ENCODE assay signal across 8 mouse cellular contexts in the genomic region with DNA sequence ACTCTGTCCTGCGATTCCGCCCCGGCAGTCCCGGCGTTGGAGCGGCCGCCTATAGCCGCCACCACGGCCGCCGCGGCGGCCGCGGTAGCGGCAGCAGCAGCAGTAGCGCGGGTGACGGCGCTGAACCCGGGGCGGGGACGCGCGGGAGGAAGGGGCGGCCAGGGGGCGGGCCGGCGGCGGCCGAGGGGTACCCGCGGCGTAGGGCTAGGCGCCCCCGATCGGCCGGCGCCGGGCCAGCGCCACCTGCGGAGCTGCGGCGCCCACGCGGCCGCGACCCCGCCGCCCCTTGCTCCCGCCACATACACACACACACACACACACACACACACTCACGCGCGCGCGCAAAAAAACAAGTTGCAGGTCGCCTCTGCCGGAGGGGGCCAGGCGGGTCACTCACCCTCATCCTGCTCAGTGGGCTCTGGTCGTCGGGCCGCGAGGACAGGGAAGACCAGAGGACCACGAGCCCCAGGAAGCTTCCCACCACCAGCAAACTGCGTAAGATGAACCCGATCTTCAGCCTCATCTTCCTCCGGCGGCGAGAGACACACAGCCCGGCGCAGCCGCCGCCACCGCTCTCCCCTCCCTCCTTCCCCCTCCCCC. TPM values are rescaled to one million over a fixed set of nuclear protein-coding genes. Genes with fewer than 3 reads are reported as not detected.
DNase-seq lines count a peak whose midpoint lies in the region; ATAC-seq and TF ChIP-seq lines count a peak whose summit lies in the region.

A gene (minus strand): TSS at position 577 of the 600 bp plus-strand sequence.

- TF ChIP-seq EP300 in MEL (IDR thresholded peaks at IDR 0.05; ENCODE audit: low read depth in 1 of 2, low read length in 2 of 2), result no peak

- peak within 1 kb of the TSS; percentile 91 to 99 for H3K4me3 ChIP-seq in MEL (ENCODE audit: control insufficient read depth in 1 of 2, insufficient read depth in 1 of 2, low read depth in 2 of 2, low read length in 2 of 2)
- H3K4me3 ChIP-seq in hindbrain, embryonic 12.5 days, result peak within 1 kb of the TSS; percentile 92

- WGBS in hindbrain, embryonic 12.5 days, result 1% methylated on average over 28 of the region's 74 CpGs

- no peak for TF ChIP-seq RAD21 in MEL (IDR thresholded peaks at IDR 0.05; ENCODE audit: low read depth, low read length)

- peaks cover 29% of the 10 kb centered on the region for H3K79me2 ChIP-seq in MEL (ENCODE audit: control insufficient read depth, insufficient read depth, low read length, poor library complexity)

- peak; percentile 54 to 72; a peak in 2 of 4 replicates for TF ChIP-seq POLR2A in MEL (IDR thresholded peaks at IDR 0.05; ENCODE audit: control insufficient read depth in 1 of 2, insufficient read depth in 1 of 2, low read depth in 1 of 2, low read length in 2 of 2, poor library complexity in 1 of 2)

- ATAC-seq in hindbrain, embryonic 12.5 days (ENCODE audit: low FRiP score), result peak; percentile 90

- H3K27ac ChIP-seq in MEL (ENCODE audit: control insufficient read depth, low read depth, low read length), result peak within 1 kb of the TSS; percentile 89
- peak within 1 kb of the TSS; percentile 94 for H3K27ac ChIP-seq in hindbrain, embryonic 12.5 days

- H3K4me1 ChIP-seq in MEL (ENCODE audit: control insufficient read depth in 1 of 2, insufficient read depth in 2 of 2, low read length in 2 of 2), result peaks cover 0 to 23% of the 10 kb centered on the region in 2 experiments; a peak in 2 of 4 replicates
- peaks cover 10% of the 10 kb centered on the region for H3K4me1 ChIP-seq in hindbrain, embryonic 12.5 days

- 0 out of 6 replicates have a peak, but pooled peaks of 1 of the 3 experiments have one; percentile 2 for TF ChIP-seq CTCF in MEL (IDR thresholded peaks at IDR 0.05 in 2 of 3, conservative IDR thresholded peaks at IDR 0.05 in 1 of 3; ENCODE audit: control insufficient read depth in 1 of 3, insufficient read depth in 1 of 3, low read depth in 2 of 3, low read length in 3 of 3, poor library complexity in 1 of 3, severe bottlenecking in 1 of 3)

- no peaks in the 10 kb centered on the region for H3K27me3 ChIP-seq in MEL (ENCODE audit: control insufficient read depth in 1 of 2, insufficient read depth in 2 of 2, low read length in 2 of 2)
- no peaks in the 10 kb centered on the region for H3K27me3 ChIP-seq in hindbrain, embryonic 12.5 days

- peak within 1 kb of the TSS; percentile 100 for H3K9ac ChIP-seq in MEL (ENCODE audit: control insufficient read depth, low read depth, low read length, poor library complexity, severe bottlenecking)
- peak within 1 kb of the TSS; percentile 93 for H3K9ac ChIP-seq in hindbrain, embryonic 12.5 days

- DNase-seq in MEL (ENCODE audit: low read depth, low spot score), result peak; percentile 72
- peak; percentile 64 to 79 for DNase-seq in cerebellum, adult 18-20 months
- DNase-seq in frontal cortex, postnatal 10 days (ENCODE audit: low spot score in 2 of 2), result peak; percentile 33 to 52
- DNase-seq in layer of hippocampus, postnatal 25 days (ENCODE audit: extremely low spot score in 1 of 2, low spot score in 1 of 2), result peak; percentile 38 to 41
- DNase-seq in lung, postnatal 36 days, result peak; percentile 61
- DNase-seq in retina, postnatal 1 day, result peak; percentile 88
- DNase-seq in thymus, postnatal 4 days, result peak; percentile 87

- H3K36me3 ChIP-seq in MEL (ENCODE audit: control insufficient read depth in 1 of 2, insufficient read depth in 2 of 2, low read length in 2 of 2), result peaks cover 0 to 17% of the 10 kb centered on the region in 2 experiments; a peak in 2 of 4 replicates
- no peaks in the 10 kb centered on the region for H3K36me3 ChIP-seq in hindbrain, embryonic 12.5 days

- H3K9me3 ChIP-seq in MEL (replicated peaks; ENCODE audit: insufficient read depth, low read length), result no peaks in the 10 kb centered on the region
- no peaks in the 10 kb centered on the region for H3K9me3 ChIP-seq in hindbrain, embryonic 12.5 days (replicated peaks)

- H3K4me2 ChIP-seq in hindbrain, embryonic 12.5 days (replicated peaks), result peak within 1 kb of the TSS; percentile 83

TF ChIP-seq in MEL, 35 proteins besides CTCF, POLR2A, EP300 and RAD21:
- no peak for TF ChIP-seq USF1 (IDR thresholded peaks at IDR 0.05; ENCODE audit: low read depth, low read length)
- peak; percentile 70 for TF ChIP-seq NELFE (IDR thresholded peaks at IDR 0.05; ENCODE audit: low read depth, low read length)
- TF ChIP-seq ZC3H11A (IDR thresholded peaks at IDR 0.05; ENCODE audit: low read depth, low read length), result no peak
- no peak for TF ChIP-seq POLR2AphosphoS5 (IDR thresholded peaks at IDR 0.05; ENCODE audit: borderline replicate concordance, low read depth, low read length)
- TF ChIP-seq MXI1 (IDR thresholded peaks at IDR 0.05; ENCODE audit: low read depth, low read length), result peak; percentile 69; the same call in 1 of the 2 replicates
- TF ChIP-seq E2F4 (IDR thresholded peaks at IDR 0.05; ENCODE audit: borderline replicate concordance, low read depth, low read length), result no peak
- no peak for TF ChIP-seq USF2 (IDR thresholded peaks at IDR 0.05; ENCODE audit: borderline replicate concordance in 1 of 2, insufficient read depth in 1 of 2, low read depth in 1 of 2, low read length in 2 of 2)
- peak; percentile 47; the same call in 1 of the 2 replicates for TF ChIP-seq HCFC1 (IDR thresholded peaks at IDR 0.05; ENCODE audit: low read depth, low read length)
- no peak for TF ChIP-seq SIN3A (IDR thresholded peaks at IDR 0.05; ENCODE audit: low read length)
- no peak for TF ChIP-seq POLR2AphosphoS2 (IDR thresholded peaks at IDR 0.05; ENCODE audit: low read length)
- TF ChIP-seq MEF2A (IDR thresholded peaks at IDR 0.05; ENCODE audit: extremely low read depth, insufficient replicate concordance, low read depth, low read length, poor library complexity, severe bottlenecking), result no peak
- TF ChIP-seq GABPA (IDR thresholded peaks at IDR 0.05; ENCODE audit: low read depth, low read length), result no peak
- no peak for TF ChIP-seq KAT2A (conservative IDR thresholded peaks at IDR 0.05; ENCODE audit: low read depth, low read length)
- peak; percentile 40; the same call in 1 of the 2 replicates for TF ChIP-seq MAX (IDR thresholded peaks at IDR 0.05; ENCODE audit: low read length)
- TF ChIP-seq ELF1 (IDR thresholded peaks at IDR 0.05; ENCODE audit: low read depth, low read length), result no peak
- TF ChIP-seq MYB (IDR thresholded peaks at IDR 0.05; ENCODE audit: low read depth, low read length), result no peak
- no peak for TF ChIP-seq CHD1 (IDR thresholded peaks at IDR 0.05; ENCODE audit: low read depth, low read length)
- TF ChIP-seq ETS1 (IDR thresholded peaks at IDR 0.05; ENCODE audit: low read depth, low read length), result no peak
- TF ChIP-seq SMC3 (IDR thresholded peaks at IDR 0.05; ENCODE audit: low read depth, low read length), result no peak
- no peak for TF ChIP-seq MAFK (IDR thresholded peaks at IDR 0.05; ENCODE audit: borderline replicate concordance, low read depth, low read length)
- TF ChIP-seq ZKSCAN1 (IDR thresholded peaks at IDR 0.05; ENCODE audit: low read depth, low read length), result no peak
- no peak for TF ChIP-seq GATA1 (IDR thresholded peaks at IDR 0.05; ENCODE audit: low read depth, low read length)
- TF ChIP-seq CHD2 (IDR thresholded peaks at IDR 0.05; ENCODE audit: low read length), result no peak
- no peak for TF ChIP-seq TCF12 (IDR thresholded peaks at IDR 0.05; ENCODE audit: low read depth, low read length)
- peak; percentile 18; the same call in 1 of the 2 replicates for TF ChIP-seq MAZ (IDR thresholded peaks at IDR 0.05; ENCODE audit: low read depth, low read length)
- TF ChIP-seq RCOR1 (IDR thresholded peaks at IDR 0.05; ENCODE audit: low read depth, low read length), result no peak
- TF ChIP-seq JUND (IDR thresholded peaks at IDR 0.05; ENCODE audit: low read depth, low read length), result no peak
- no peak for TF ChIP-seq MYC (IDR thresholded peaks at IDR 0.05; ENCODE audit: low read depth, low read length)
- TF ChIP-seq UBTF (IDR thresholded peaks at IDR 0.05; ENCODE audit: borderline replicate concordance, insufficient read depth, low read depth, low read length), result no peak
- no peak for TF ChIP-seq ZNF384 (IDR thresholded peaks at IDR 0.05; ENCODE audit: low read depth, low read length)
- no peak for TF ChIP-seq TBP (IDR thresholded peaks at IDR 0.05; ENCODE audit: low read depth, low read length)
- TF ChIP-seq ZMIZ1 (IDR thresholded peaks at IDR 0.05; ENCODE audit: low read depth, low read length), result peak; percentile 58; the same call in 1 of the 2 replicates
- no peak for TF ChIP-seq TAL1 (IDR thresholded peaks at IDR 0.05; ENCODE audit: low read length)
- TF ChIP-seq BHLHE40 (IDR thresholded peaks at IDR 0.05; ENCODE audit: borderline replicate concordance, low read depth, low read length), result no peak

RNA-seq across cellular contexts. Expression of the gene that starts here (rescaled TPM):
- 11.1 TPM in 2 replicates for total RNA-seq in MEL (2012; rRNA removed)
- polyA plus RNA-seq in MEL (2012; ENCODE audit: insufficient read depth in 1 of 2, insufficient read length in 2 of 2, low read depth in 1 of 2, low replicate concordance in 2 of 2, missing spikeins in 1 of 2), result 100 to 1,000 TPM in 1 of 2 experiments, 10 to 100 TPM in 1; 18.5 to 138 TPM
- 17.0 and 17.8 TPM in 2 replicates for polyA plus RNA-seq in hindbrain, embryonic 12.5 days (2016; fragmentation: Nextera tagmentation; extraction: Ambion mirVana)
- 10 to 100 TPM in 1 of 2 experiments, 1 to 10 TPM in 1; 9.1 to 10.5 TPM for total RNA-seq in layer of hippocampus, postnatal 25 days (2021)

Comparison
In these comparisons a context has a peak if more than half of its experiments do, and no peak if none do; other contexts are left out.
1. Peak in every context shown above with its lines: DNase-seq, ATAC-seq, H3K4me3 ChIP-seq and H3K27ac ChIP-seq.